Mouse (Mus musculus) C2C12 (cell line): Measurements from ENCODE around the gene Cdadc1. TPM values are rescaled to one million over a fixed set of nuclear protein-coding genes. Genes with fewer than 3 reads are reported as not detected.

ENCODE experiments used
- H3K27me3 ChIP-seq: one replicate; pipeline ENCODE4 v1.6.1; 2011; ENCODE audit not compliant: control insufficient read depth, insufficient read depth, insufficient read length
- H3K36me3 ChIP-seq: one replicate; pipeline ENCODE4 v1.6.1; 2011; ENCODE audit not compliant: control insufficient read depth, insufficient read depth
- H3K4me3 ChIP-seq: one replicate; pipeline ENCODE4 v1.5.1; 2011; ENCODE audit warnings: mild to moderate bottlenecking, control low read depth; ENCODE audit not compliant: poor library complexity, insufficient read depth, severe bottlenecking
- H3K79me2 ChIP-seq: one replicate; pipeline ENCODE4 v1.6.1; 2011; ENCODE audit not compliant: control insufficient read depth, insufficient read depth
- H3K79me3 ChIP-seq: one replicate; pipeline ENCODE4 v1.6.1; 2011; ENCODE audit warnings: low read depth, control low read depth
- H3ac ChIP-seq: one replicate; pipeline ENCODE3; 2011; ENCODE audit warnings: low read depth; ENCODE audit not compliant: control insufficient read depth, insufficient read length
- CEBPB ChIP-seq: IDR thresholded peaks from one replicate; pipeline ENCODE4 v1.6.1; 2011; ENCODE audit warnings: low read depth, mild to moderate bottlenecking, control low read depth, moderate library complexity
- CTCF ChIP-seq: IDR thresholded peaks from one replicate; pipeline ENCODE4 v1.5.1; 2011; ENCODE audit not compliant: control insufficient read depth, insufficient read depth, insufficient read length
- FOSL1 ChIP-seq: IDR thresholded peaks from one replicate; pipeline ENCODE4 v1.8.0; 2011; ENCODE audit warnings: mild to moderate bottlenecking, low read length; ENCODE audit not compliant: poor library complexity, insufficient read depth, severe bottlenecking
- MAX ChIP-seq: IDR thresholded peaks from one replicate; pipeline ENCODE4 v1.6.1; 2011; ENCODE audit warnings: mild to moderate bottlenecking, control low read depth
- MYOD1 ChIP-seq: IDR thresholded peaks from one replicate; pipeline ENCODE4 v1.6.1; 2011; ENCODE audit warnings: low read depth; ENCODE audit not compliant: control insufficient read depth, insufficient read length
- MYOG ChIP-seq: IDR thresholded peaks from one replicate; pipeline ENCODE4 v1.6.1; 2011; ENCODE audit not compliant: control insufficient read depth, insufficient read length; ENCODE audit errors: extremely low read depth
- USF1 ChIP-seq: IDR thresholded peaks from one replicate; pipeline ENCODE4 v1.6.1; 2011; ENCODE audit warnings: low read depth, mild to moderate bottlenecking, control low read depth, moderate library complexity
- polyA plus RNA-seq: library from polyadenylated mRNA; unstranded; fragments of >200 nt; fragmentation: generic; extraction: Trizol; gene quantifications from one replicate; pipeline ENCODE4 v1.2.1, GENCODE M21; 2012; ENCODE audit warnings: missing spikeins

Gene Cdadc1
- polyA plus RNA-seq, 1 experiment: 8.2 TPM

- H3K27me3 ChIP-seq: peaks cover 13% of the 10 kb centered on the region
- H3K36me3 ChIP-seq: no peaks in the 10 kb centered on the region
- no peak overlapping the region for H3K4me3 ChIP-seq
- no peaks in the 10 kb centered on the region for H3K79me2 ChIP-seq
- H3ac ChIP-seq: no peak overlapping the region
- TF ChIP-seq CTCF (no peak), MYOG (no peak), CEBPB (no peak), MYOD1 (no peak), FOSL1 (no peak), USF1 (no peak), MAX (no peak)
- no peaks in the 10 kb centered on the region for H3K79me3 ChIP-seq
These were observed 6.4 kb upstream of the Cdadc1 start for GRCm38 (mm10) chr14:59604002-59604645.

GRCm38 (mm10) chr14:59598260-59598627 is 485 bp upstream of the Cdadc1 start:
- TF ChIP-seq CTCF (no peak), CEBPB (no peak), FOSL1 (no peak), MYOG (no peak), MYOD1 (no peak), USF1 (no peak), MAX (no peak)

GRCm38 (mm10) chr14:59594988-59595387 is 2.8 kb downstream of the Cdadc1 start:
- TF ChIP-seq MYOD1 (no peak), CEBPB (no peak), MYOG (no peak), MAX (no peak), FOSL1 (no peak), CTCF (no peak), USF1 (no peak)
- H3K79me2 ChIP-seq: peaks cover 21% of the 10 kb centered on the region
- peaks cover 14% of the 10 kb centered on the region for H3K36me3 ChIP-seq
- peaks cover 8% of the 10 kb centered on the region for H3K79me3 ChIP-seq
- H3K4me3 ChIP-seq: no peak overlapping the region
- H3K27me3 ChIP-seq: no peaks in the 10 kb centered on the region
- no peak overlapping the region for H3ac ChIP-seq

More at GRCm38 (mm10) chr14:59598260-59598627, 485 bp upstream of the Cdadc1 start:
- Histone ChIP-seq H3ac (no peak overlapping the region), H3K4me3 (peak overlapping the region; percentile 90), H3K79me2 (peaks cover 21% of the 10 kb centered on the region), H3K79me3 (peaks cover 8% of the 10 kb centered on the region), H3K36me3 (peaks cover 9% of the 10 kb centered on the region), H3K27me3 (peaks cover 6% of the 10 kb centered on the region)

GRCm38 (mm10) chr14:59592593-59592992 is 5.2 kb downstream of the Cdadc1 start:
- peaks cover 19% of the 10 kb centered on the region for H3K79me2 ChIP-seq
- TF ChIP-seq MYOD1 (no peak), MAX (no peak), USF1 (no peak), CTCF (no peak), FOSL1 (no peak), MYOG (no peak), CEBPB (no peak)
- peaks cover 31% of the 10 kb centered on the region for H3K36me3 ChIP-seq
- H3K27me3 ChIP-seq: no peaks in the 10 kb centered on the region
- no peak overlapping the region for H3ac ChIP-seq
- H3K4me3 ChIP-seq: no peak overlapping the region
- H3K79me3 ChIP-seq: peaks cover 8% of the 10 kb centered on the region

GRCm38 (mm10) chr14:59591901-59592300 is 5.9 kb downstream of the Cdadc1 start:
- H3K79me2 ChIP-seq: peaks cover 12% of the 10 kb centered on the region
- TF ChIP-seq MYOD1 (no peak), MYOG (no peak), USF1 (no peak), MAX (no peak), CEBPB (no peak), CTCF (no peak), FOSL1 (no peak)
- no peak overlapping the region for H3K4me3 ChIP-seq
- peaks cover 31% of the 10 kb centered on the region for H3K36me3 ChIP-seq
- peaks cover 4% of the 10 kb centered on the region for H3K79me3 ChIP-seq
- no peaks in the 10 kb centered on the region for H3K27me3 ChIP-seq
- no peak overlapping the region for H3ac ChIP-seq

- Histone ChIP-seq H3K36me3 (peaks cover 31% of the 10 kb centered on the region), H3ac (no peak overlapping the region), H3K27me3 (no peaks in the 10 kb centered on the region), H3K4me3 (no peak overlapping the region), H3K79me2 (no peaks in the 10 kb centered on the region), H3K79me3 (no peaks in the 10 kb centered on the region)
- TF ChIP-seq MAX: no peak
- no peak for TF ChIP-seq MYOG
- no peak for TF ChIP-seq FOSL1
- no peak for TF ChIP-seq CEBPB
- TF ChIP-seq USF1: no peak
- no peak for TF ChIP-seq MYOD1
- TF ChIP-seq CTCF: no peak
These were observed 7.1 kb downstream of the Cdadc1 start for GRCm38 (mm10) chr14:59590614-59591013.
